Mouse (Mus musculus) myocyte (in vitro differentiated cells): Measurements from ENCODE around the gene Spaca6. TPM values are rescaled to one million over a fixed set of nuclear protein-coding genes. Genes with fewer than 3 reads are reported as not detected.

Experiments used
- H3K27me3 ChIP-seq: one replicate; pipeline ENCODE4 v1.6.1; 2011; ENCODE audit not compliant: control insufficient read depth, insufficient read depth, insufficient read length
- H3K36me3 ChIP-seq: one replicate; pipeline ENCODE4 v1.6.1; 2011; ENCODE audit not compliant: control insufficient read depth, insufficient read depth
- H3K4me2 ChIP-seq: one replicate; pipeline ENCODE4 v1.6.1; 2011; ENCODE audit warnings: low read depth, control low read depth
- H3K4me3 ChIP-seq: one replicate; pipeline ENCODE4 v1.5.1; 2011; ENCODE audit warnings: mild to moderate bottlenecking, control low read depth, moderate library complexity
- H3K79me2 ChIP-seq: one replicate; pipeline ENCODE4 v1.6.1; 2011; ENCODE audit not compliant: control insufficient read depth, insufficient read depth
- H3ac ChIP-seq: one replicate; pipeline ENCODE4 v1.6.1; 2011; ENCODE audit not compliant: control insufficient read depth, insufficient read length
- CEBPB ChIP-seq: IDR thresholded peaks from 2 replicates; pipeline ENCODE4 v1.6.1; 2011; ENCODE audit warnings: mild to moderate bottlenecking, moderate library complexity; ENCODE audit not compliant: poor library complexity, insufficient read depth, severe bottlenecking
- E2F4 ChIP-seq: IDR thresholded peaks from one replicate; pipeline ENCODE4 v1.6.1; 2011; ENCODE audit warnings: mild to moderate bottlenecking, control low read depth, moderate library complexity; ENCODE audit not compliant: insufficient read depth
- MAX ChIP-seq: IDR thresholded peaks from one replicate; pipeline ENCODE4 v1.6.1; 2011; ENCODE audit warnings: low read depth, mild to moderate bottlenecking, control low read depth
- MYOD1 ChIP-seq, 3 experiments: IDR thresholded peaks; one replicate each; pipeline ENCODE4 v1.6.1; 2011; ENCODE audit warnings: control low read depth in 2 of 3, low read depth in 2 of 3, mild to moderate bottlenecking in 2 of 3, moderate library complexity in 1 of 3; ENCODE audit not compliant: insufficient read length in 2 of 3, control insufficient read depth in 1 of 3
- MYOG ChIP-seq, 3 experiments: IDR thresholded peaks; one replicate each; pipeline ENCODE4 v1.6.1; 2011; ENCODE audit warnings: control low read depth in 2 of 3, low read depth in 2 of 3, mild to moderate bottlenecking in 2 of 3; ENCODE audit not compliant: insufficient read length in 2 of 3, control insufficient read depth in 1 of 3, insufficient read depth in 1 of 3
- POLR2A ChIP-seq: IDR thresholded peaks from one replicate; pipeline ENCODE4 v1.6.1; 2011; ENCODE audit warnings: low read depth, mild to moderate bottlenecking, control low read depth, moderate library complexity; ENCODE audit not compliant: insufficient read length
- POLR2AphosphoS2 ChIP-seq: IDR thresholded peaks from one replicate; pipeline ENCODE4 v1.6.1; 2011; ENCODE audit warnings: low read depth, control low read depth; ENCODE audit not compliant: insufficient read length
- REST ChIP-seq: IDR thresholded peaks from one replicate; pipeline ENCODE4 v1.6.1; 2011; ENCODE audit warnings: mild to moderate bottlenecking, control low read depth, moderate library complexity; ENCODE audit not compliant: insufficient read depth, insufficient read length
- SRF ChIP-seq: IDR thresholded peaks from one replicate; pipeline ENCODE4 v1.6.1; 2011; ENCODE audit warnings: low read depth; ENCODE audit not compliant: control insufficient read depth, insufficient read length
- TCF12 ChIP-seq: IDR thresholded peaks from one replicate; pipeline ENCODE4 v1.6.1; 2011; ENCODE audit warnings: mild to moderate bottlenecking, control low read depth; ENCODE audit not compliant: poor library complexity, insufficient read depth, severe bottlenecking
- TCF3 ChIP-seq: IDR thresholded peaks from one replicate; pipeline ENCODE4 v1.6.1; 2011; ENCODE audit warnings: low read depth, control low read depth; ENCODE audit not compliant: insufficient read length
- USF1 ChIP-seq: IDR thresholded peaks from one replicate; pipeline ENCODE4 v1.6.1; 2011; ENCODE audit warnings: low read depth, mild to moderate bottlenecking, control low read depth, moderate library complexity
- polyA plus RNA-seq: library from polyadenylated mRNA; unstranded; fragments of >200 nt; fragmentation: generic; extraction: Trizol; gene quantifications from one replicate; pipeline ENCODE4 v1.2.1, GENCODE M21; 2012; ENCODE audit warnings: missing spikeins

Gene Spaca6
- polyA plus RNA-seq, 1 experiment, result 5.2 TPM

DNA sequence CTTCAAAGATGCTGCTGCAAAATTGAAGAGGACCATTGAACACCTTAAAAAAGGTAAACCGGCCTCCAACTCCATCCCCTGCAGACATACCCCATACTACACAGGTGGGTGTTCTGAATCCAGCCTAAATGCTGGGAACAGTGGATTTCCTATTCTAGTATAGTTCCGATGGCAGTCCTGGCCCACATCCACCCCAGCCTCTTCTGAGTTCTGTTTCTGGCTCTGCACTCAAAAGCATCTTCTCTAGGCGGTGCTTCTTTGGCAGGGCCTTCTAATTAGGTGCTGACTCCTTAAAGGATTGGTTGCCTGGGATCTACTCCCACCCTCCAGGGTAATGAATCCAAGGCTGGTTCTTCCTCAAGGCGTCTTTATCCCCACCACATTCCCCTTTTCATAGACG, 9.1 kb downstream of the Spaca6 start:
- Histone ChIP-seq H3K4me2 (peak overlapping the region; percentile 91), H3K36me3 (peaks cover 42% of the 10 kb centered on the region)

DNA sequence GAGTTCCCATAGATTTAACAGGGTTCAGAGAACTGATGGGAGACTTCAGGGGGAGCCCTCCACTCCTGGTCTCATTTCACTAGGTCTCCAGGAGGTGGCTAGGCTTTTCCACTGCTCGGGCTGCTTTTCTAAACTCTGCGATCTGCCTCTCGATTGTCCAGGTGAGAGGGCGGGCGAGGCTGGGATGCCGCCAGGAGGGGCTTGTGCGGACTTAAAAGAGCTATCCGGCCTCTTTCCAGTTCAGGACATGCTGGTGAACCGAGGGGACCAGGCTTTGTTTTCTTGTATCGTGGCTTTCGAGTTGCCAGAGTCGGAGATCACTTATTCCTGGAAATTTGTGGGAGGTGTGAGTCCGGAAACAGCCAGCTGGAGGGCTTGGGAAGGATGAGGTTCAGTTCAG, 10.5 kb downstream of the Spaca6 start:
- Histone ChIP-seq H3K36me3 (peaks cover 41% of the 10 kb centered on the region), H3K79me2 (peaks cover 49% of the 10 kb centered on the region), H3K4me2 (peak overlapping the region; percentile 91), H3ac (no peak overlapping the region), H3K4me3 (peak overlapping the region; percentile 45), H3K27me3 (no peaks in the 10 kb centered on the region)
- TF ChIP-seq REST, result no peak
- TF ChIP-seq SRF, result no peak
- no peak for TF ChIP-seq MAX
- no peak for TF ChIP-seq CEBPB
- TF ChIP-seq MYOD1 (IDR thresholded peaks at IDR 0.05; ENCODE audit: control insufficient read depth in 1 of 3, insufficient read length in 2 of 3, low read depth in 2 of 3), result no peak
- TF ChIP-seq POLR2A, result no peak
- TF ChIP-seq USF1, result no peak
- TF ChIP-seq TCF3, result no peak
- TF ChIP-seq TCF12, result no peak
- no peak for TF ChIP-seq E2F4
- TF ChIP-seq MYOG (IDR thresholded peaks at IDR 0.05; ENCODE audit: control insufficient read depth in 1 of 3, insufficient read depth in 1 of 3, insufficient read length in 2 of 3, low read depth in 2 of 3), result no peak
- no peak for TF ChIP-seq POLR2AphosphoS2

More for the DNA sequence above, 9.1 kb downstream of the Spaca6 start:
- no peaks in the 10 kb centered on the region for H3K27me3 ChIP-seq
- no peak overlapping the region for H3ac ChIP-seq
- TF ChIP-seq TCF3 (no peak), CEBPB (no peak), MAX (no peak), POLR2AphosphoS2 (no peak), MYOD1 (IDR thresholded peaks at IDR 0.05; ENCODE audit: control insufficient read depth in 1 of 3, insufficient read length in 2 of 3, low read depth in 2 of 3) (no peak), USF1 (no peak), REST (no peak), MYOG (IDR thresholded peaks at IDR 0.05; ENCODE audit: control insufficient read depth in 1 of 3, insufficient read depth in 1 of 3, insufficient read length in 2 of 3, low read depth in 2 of 3) (no peak), SRF (no peak), POLR2A (no peak), TCF12 (no peak), E2F4 (no peak)
- peaks cover 62% of the 10 kb centered on the region for H3K79me2 ChIP-seq
- H3K4me3 ChIP-seq, result no peak overlapping the region

DNA sequence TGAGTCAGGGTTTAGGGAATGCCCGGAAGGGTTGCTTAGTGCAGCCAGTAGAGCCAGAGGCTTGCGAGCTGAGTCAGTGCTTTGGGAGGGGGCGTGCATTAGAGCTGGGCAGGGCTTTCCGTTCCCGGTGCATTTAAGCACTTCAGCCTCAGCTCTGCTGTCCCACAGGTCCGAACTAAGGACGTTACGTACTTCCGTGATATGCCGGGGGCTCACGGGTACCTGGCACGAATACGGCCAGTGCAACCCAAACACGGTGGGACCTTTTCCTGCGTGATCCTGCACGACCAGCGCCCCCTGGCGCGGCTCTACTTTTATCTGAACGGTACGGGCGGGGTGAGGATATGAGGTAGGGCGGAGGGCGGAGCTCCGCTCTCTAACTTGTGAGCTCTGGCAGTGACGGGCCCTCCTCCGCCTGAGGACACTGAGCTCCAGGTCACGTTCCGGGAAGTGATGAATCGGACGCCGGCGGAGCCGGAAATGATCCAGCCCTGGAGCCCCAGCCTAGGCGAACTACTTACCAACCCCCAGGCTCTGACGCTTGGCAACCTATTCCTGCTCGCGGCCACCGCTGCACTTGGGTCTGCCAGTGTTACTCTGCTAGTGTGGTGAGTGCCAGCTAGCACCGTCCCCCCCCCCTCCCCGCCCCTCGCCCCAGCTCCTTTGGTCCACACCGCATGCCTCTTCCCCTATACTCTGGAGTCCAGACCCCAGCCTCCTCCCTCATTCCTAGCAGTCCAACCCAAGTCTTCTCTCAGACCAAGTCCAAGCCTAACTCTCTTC, 11.2 kb downstream of the Spaca6 start:
- H3K4me3 ChIP-seq, result peak overlapping the region; percentile 45
- H3ac ChIP-seq, result peak overlapping the region; percentile 56
- H3K27me3 ChIP-seq, result no peaks in the 10 kb centered on the region
- peak overlapping the region; percentile 91 for H3K4me2 ChIP-seq
- H3K36me3 ChIP-seq, result peaks cover 37% of the 10 kb centered on the region
- TF ChIP-seq TCF3, result no peak
- TF ChIP-seq REST, result no peak
- TF ChIP-seq MAX, result no peak
- peak; percentile 56 for TF ChIP-seq POLR2A
- TF ChIP-seq USF1, result peak; percentile 71
- no peak for TF ChIP-seq CEBPB
- no peak for TF ChIP-seq MYOG (IDR thresholded peaks at IDR 0.05; ENCODE audit: control insufficient read depth in 1 of 3, insufficient read depth in 1 of 3, insufficient read length in 2 of 3, low read depth in 2 of 3)
- TF ChIP-seq MYOD1 (IDR thresholded peaks at IDR 0.05; ENCODE audit: control insufficient read depth in 1 of 3, insufficient read length in 2 of 3, low read depth in 2 of 3), result peak in 1 of 3 experiments; percentile 16
- peak; percentile 93 for TF ChIP-seq POLR2AphosphoS2
- TF ChIP-seq E2F4, result no peak
- no peak for TF ChIP-seq TCF12
- TF ChIP-seq SRF, result no peak
- peaks cover 42% of the 10 kb centered on the region for H3K79me2 ChIP-seq

DNA sequence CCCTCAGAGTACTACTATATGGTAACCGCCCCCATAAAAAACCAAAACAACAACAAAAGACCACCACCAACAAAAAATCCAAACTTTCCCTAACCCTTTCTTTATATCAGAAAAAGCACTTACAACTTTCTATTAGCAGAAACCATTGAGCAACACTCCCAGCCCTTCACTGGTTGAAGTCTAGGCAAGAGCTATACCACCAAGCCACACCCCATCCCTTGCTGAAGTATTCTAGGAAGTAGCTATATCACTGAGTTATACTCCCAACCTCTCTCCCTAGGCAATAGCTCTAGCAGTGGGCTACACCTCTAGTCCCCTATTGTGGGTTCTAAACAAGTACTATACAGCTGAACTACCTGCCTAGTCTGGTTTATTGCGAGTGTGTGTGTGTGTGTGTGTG, 12.3 kb downstream of the Spaca6 start:
- H3K4me3 ChIP-seq, result peak overlapping the region; percentile 45
- H3K36me3 ChIP-seq, result peaks cover 31% of the 10 kb centered on the region
- H3K79me2 ChIP-seq, result peaks cover 31% of the 10 kb centered on the region
- H3K4me2 ChIP-seq, result peak overlapping the region; percentile 91
- H3K27me3 ChIP-seq, result no peaks in the 10 kb centered on the region
- no peak overlapping the region for H3ac ChIP-seq
- no peak for TF ChIP-seq E2F4
- TF ChIP-seq MYOD1 (IDR thresholded peaks at IDR 0.05; ENCODE audit: control insufficient read depth in 1 of 3, insufficient read length in 2 of 3, low read depth in 2 of 3), result no peak
- peak; percentile 1 for TF ChIP-seq POLR2AphosphoS2

DNA sequence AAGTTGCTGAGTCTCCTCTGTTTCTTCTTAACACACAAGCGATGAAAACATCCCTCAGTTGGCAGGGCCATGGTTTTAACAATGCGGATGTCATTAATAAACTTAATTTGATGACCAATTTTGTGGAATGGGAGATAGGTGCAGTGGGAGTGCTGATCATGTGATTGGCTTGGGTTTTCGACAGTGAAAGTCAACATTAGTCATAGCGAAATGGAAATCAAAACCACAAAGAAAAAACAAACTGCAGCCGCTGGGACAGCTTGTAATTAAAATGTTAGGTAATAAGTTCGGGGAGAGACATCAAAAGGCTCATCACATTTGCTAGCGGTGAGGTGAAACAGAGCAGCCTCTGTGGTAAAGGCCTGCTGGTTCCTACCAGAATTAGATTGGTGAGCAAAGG, 13.8 kb downstream of the Spaca6 start:
- Histone ChIP-seq H3K36me3 (peaks cover 23% of the 10 kb centered on the region), H3K4me3 (no peak overlapping the region), H3ac (no peak overlapping the region), H3K79me2 (peaks cover 18% of the 10 kb centered on the region), H3K27me3 (no peaks in the 10 kb centered on the region), H3K4me2 (peak overlapping the region; percentile 28)
- TF ChIP-seq MAX (no peak), CEBPB (no peak), USF1 (peak; percentile 75), TCF3 (no peak)
